Mouse (Mus musculus) lung, embryonic 14.5 days (tissue): ENCODE data around the gene 9130023H24Rik. TPM values are rescaled to one million over a fixed set of nuclear protein-coding genes. Genes with fewer than 3 reads are reported as not detected.
A peak's percentile ranks its signal among the peaks of the same experiment; 100 is the strongest.

Experiments
- ATAC-seq: fragments of 200-750 bp; cut with Nextera tagmentation; 2 replicates; pipeline ENCODE4 v1.8.0; 2017; ENCODE audit warnings: mild to moderate bottlenecking, moderate TSS enrichment, moderate library complexity; ENCODE audit not compliant: insufficient read depth
- DNase-seq: peaks from one replicate; pipeline ENCODE4 v3.0.0-alpha.2; 2015
- H3K27ac ChIP-seq: fragments of 300-500 bp; sonication (generic); 2 replicates; pipeline ENCODE4 v1.5.1; 2014; ENCODE audit warnings: low read depth, mild to moderate bottlenecking, moderate library complexity
- H3K27me3 ChIP-seq: fragments of 300-500 bp; sonication (generic); 2 replicates; pipeline ENCODE4 v1.6.1; 2014; ENCODE audit warnings: low read length, control low read depth; ENCODE audit not compliant: insufficient read depth
- H3K36me3 ChIP-seq: fragments of 300-500 bp; sonication (generic); 2 replicates; pipeline ENCODE4 v1.6.1; 2014; ENCODE audit warnings: control low read depth; ENCODE audit not compliant: insufficient read depth
- H3K4me1 ChIP-seq: fragments of 300-500 bp; sonication (generic); 2 replicates; pipeline ENCODE4 v1.6.1; 2014; ENCODE audit warnings: antibody characterized with exemption, control low read depth; ENCODE audit not compliant: insufficient read depth
- H3K4me2 ChIP-seq: fragments of 300-500 bp; sonication (generic); 2 replicates; pipeline ENCODE4 v1.6.1; 2014; ENCODE audit warnings: mild to moderate bottlenecking
- H3K4me3 ChIP-seq: fragments of 300-500 bp; sonication (generic); 2 replicates; pipeline ENCODE4 v1.5.1; 2014; ENCODE audit warnings: low read depth, low read length
- H3K9ac ChIP-seq: fragments of 300-500 bp; sonication (generic); 2 replicates; pipeline ENCODE4 v1.6.1; 2014
- H3K9me3 ChIP-seq: fragments of 300-500 bp; sonication (generic); 2 replicates; pipeline ENCODE4 v1.6.1; 2016; ENCODE audit warnings: low read depth, low read length, control low read depth
- CTCF ChIP-seq: IDR thresholded peaks from 2 replicates; pipeline ENCODE4 v1.5.1; 2016; ENCODE audit warnings: antibody characterized with exemption, low read depth
- WGBS: fragments of 180-500 bp; shearing (Covaris S2); extraction: QIAGEN DNeasy Blood & Tissue Kit; methylation state at CpG from one replicate; pipeline ENCODE4 v1.1.7; 2014; 5-methylcytosine and 5-hydroxymethylcytosine counted together
- polyA plus RNA-seq: library from polyadenylated mRNA; unstranded; fragments of >200 nt; fragmentation: Nextera tagmentation; extraction: Ambion mirVana; gene quantifications from 2 replicates; pipeline ENCODE4 v1.2.1, GENCODE M21; 2014

9130023H24Rik gene
- 8.2 and 10.5 TPM in 2 replicates for polyA plus RNA-seq

- WGBS = under 1% methylated on average over 72 of the region's 72 CpGs
- Histone ChIP-seq H3K27ac (peak within 1 kb of the TSS; percentile 98), H3K36me3 (peaks cover 38% of the 10 kb centered on the region), H3K4me1 (peaks cover 8% of the 10 kb centered on the region), H3K4me2 (peak within 1 kb of the TSS; percentile 84), H3K27me3 (no peaks in the 10 kb centered on the region), H3K4me3 (peak within 1 kb of the TSS; percentile 73), H3K9ac (peak within 1 kb of the TSS; percentile 75), H3K9me3 (no peaks in the 10 kb centered on the region)
- TF ChIP-seq CTCF = peak; percentile 49
- peak; percentile 100 for DNase-seq
- ATAC-seq = peak; percentile 92
These were observed at the start of gene 9130023H24Rik for GRCm38 (mm10) chr7:128237927-128238778. TSS of gene 9130023H24Rik (minus strand) at chr7:128238031.

GRCm38 (mm10) chr7:128285060-128285459, 47.2 kb upstream of the 9130023H24Rik start:
- H3K4me2 ChIP-seq = no peak overlapping the region
- H3K9ac ChIP-seq = no peak overlapping the region
- no peak for TF ChIP-seq CTCF
- no peak for ATAC-seq
- DNase-seq = no peak
- WGBS = 87% methylated on average over 8 of the region's 8 CpGs
- no peak overlapping the region for H3K27ac ChIP-seq
- 0 out of 2 replicates have a peak, but pooled peaks cover 5% of the 10 kb centered on the region for H3K4me1 ChIP-seq
- no peak overlapping the region for H3K4me3 ChIP-seq
- H3K36me3 ChIP-seq = peaks cover 50% of the 10 kb centered on the region
- no peaks in the 10 kb centered on the region for H3K27me3 ChIP-seq
- no peaks in the 10 kb centered on the region for H3K9me3 ChIP-seq

- H3K4me1 ChIP-seq = 0 out of 2 replicates have a peak, but pooled peaks cover under 1% of the 10 kb centered on the region
- H3K27ac ChIP-seq = no peak overlapping the region; the same call in 1 of the 2 replicates
- H3K4me2 ChIP-seq = no peak overlapping the region
- H3K27me3 ChIP-seq = no peaks in the 10 kb centered on the region
- DNase-seq = peak; percentile 39
- no peak overlapping the region for H3K4me3 ChIP-seq
- TF ChIP-seq CTCF = no peak
- ATAC-seq = no peak
- 47% methylated on average over 5 of the region's 5 CpGs for WGBS
- peaks cover 51% of the 10 kb centered on the region for H3K36me3 ChIP-seq
- no peaks in the 10 kb centered on the region for H3K9me3 ChIP-seq
- H3K9ac ChIP-seq = no peak overlapping the region
These were observed 46.2 kb upstream of the 9130023H24Rik start for GRCm38 (mm10) chr7:128284047-128284446.

- H3K36me3 ChIP-seq = peaks cover 52% of the 10 kb centered on the region
- WGBS = 34% methylated on average over 7 of the region's 7 CpGs
- no peaks in the 10 kb centered on the region for H3K27me3 ChIP-seq
- H3K27ac ChIP-seq = peak overlapping the region; percentile 42
- DNase-seq (peak; percentile 76), ATAC-seq (peak; percentile 38; the same call in 1 of the 2 replicates)
- no peak for TF ChIP-seq CTCF
- H3K9ac ChIP-seq = no peak overlapping the region
- no peaks in the 10 kb centered on the region for H3K9me3 ChIP-seq
- no peak overlapping the region for H3K4me2 ChIP-seq
- H3K4me1 ChIP-seq = no peaks in the 10 kb centered on the region
- H3K4me3 ChIP-seq = no peak overlapping the region
These were observed 44.9 kb upstream of the 9130023H24Rik start for GRCm38 (mm10) chr7:128282532-128283244.

- Histone ChIP-seq H3K9ac (no peak overlapping the region), H3K9me3 (no peaks in the 10 kb centered on the region), H3K27ac (no peak overlapping the region), H3K36me3 (peaks cover 50% of the 10 kb centered on the region), H3K4me3 (no peak overlapping the region), H3K27me3 (no peaks in the 10 kb centered on the region), H3K4me1 (no peaks in the 10 kb centered on the region), H3K4me2 (no peak overlapping the region)
- WGBS = 80% methylated on average over 11 of the region's 11 CpGs
- ATAC-seq (no peak), DNase-seq (no peak)
- TF ChIP-seq CTCF = no peak
These were observed 43.9 kb upstream of the 9130023H24Rik start for GRCm38 (mm10) chr7:128281765-128282164.

- TF ChIP-seq CTCF = no peak
- WGBS = 85% methylated on average over 4 of the region's 4 CpGs
- peaks cover 63% of the 10 kb centered on the region for H3K36me3 ChIP-seq
These were observed 41.9 kb upstream of the 9130023H24Rik start for GRCm38 (mm10) chr7:128279750-128280149.

GRCm38 (mm10) chr7:128276051-128276450, 38.2 kb upstream of the 9130023H24Rik start:
- no peak for ATAC-seq
- no peaks in the 10 kb centered on the region for H3K27me3 ChIP-seq
- no peak for TF ChIP-seq CTCF
- no peak overlapping the region for H3K9ac ChIP-seq
- no peak for DNase-seq
- no peak overlapping the region for H3K4me2 ChIP-seq
- H3K4me1 ChIP-seq = no peaks in the 10 kb centered on the region
- 89% methylated on average over 6 of the region's 6 CpGs for WGBS
- H3K36me3 ChIP-seq = peaks cover 89% of the 10 kb centered on the region
- H3K9me3 ChIP-seq = no peaks in the 10 kb centered on the region
- no peak overlapping the region for H3K27ac ChIP-seq
- H3K4me3 ChIP-seq = no peak overlapping the region

More at GRCm38 (mm10) chr7:128279750-128280149, 41.9 kb upstream of the 9130023H24Rik start:
- Histone ChIP-seq H3K27me3 (no peaks in the 10 kb centered on the region), H3K9ac (no peak overlapping the region), H3K4me2 (no peak overlapping the region), H3K4me3 (no peak overlapping the region), H3K27ac (no peak overlapping the region), H3K9me3 (no peaks in the 10 kb centered on the region), H3K4me1 (no peaks in the 10 kb centered on the region)
- DNase-seq (no peak), ATAC-seq (no peak)
